25 mouse cellular contexts compared by ENCODE assay signal in the genomic region with DNA sequence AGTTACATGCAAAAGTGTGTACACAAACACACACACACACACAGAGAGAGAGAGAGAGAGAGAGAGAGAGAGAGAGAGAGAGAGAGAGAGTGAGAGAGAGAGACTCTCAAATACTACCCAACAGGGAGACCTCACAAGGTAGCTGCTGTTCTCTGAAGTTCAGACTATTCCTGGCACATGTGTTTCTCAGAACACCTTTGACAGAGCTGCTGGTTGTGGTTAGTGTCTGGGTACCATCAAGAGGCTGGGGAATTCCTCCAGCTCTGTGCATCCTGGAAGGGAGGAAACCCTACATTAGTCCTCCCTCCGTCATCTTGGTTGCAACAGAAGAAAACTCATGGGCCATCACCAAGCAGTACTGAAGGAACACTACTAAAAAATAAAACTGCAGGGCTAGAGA. TPM values are rescaled to one million over a fixed set of nuclear protein-coding genes. Genes with fewer than 3 reads are reported as not detected.
DNase-seq lines count a peak whose midpoint lies in the region; ATAC-seq and TF ChIP-seq lines count a peak whose summit lies in the region.
"Had no signal": no experiment of that assay in that cellular context is flagged by ENCODE, and none has a peak within 500 bp of the region (broad histone marks: within the 10 kb centered on the region; RNA-seq: fewer than 3 reads in every experiment).

No protein-coding gene starts in this region.

- no peak for TF ChIP-seq CTCF in CH12.LX (conservative IDR thresholded peaks at IDR 0.05 in 1 of 2, IDR thresholded peaks at IDR 0.05 in 1 of 2; ENCODE audit: low read depth in 2 of 2, low read length in 2 of 2)

- no peaks in the 10 kb centered on the region for H3K36me3 ChIP-seq in heart, embryonic 12.5 days
- peaks cover 3% of the 10 kb centered on the region; the same call in 1 of the 2 replicates for H3K36me3 ChIP-seq in midbrain, embryonic 10.5 days
- no peaks in the 10 kb centered on the region for H3K36me3 ChIP-seq in midbrain, embryonic 15.5 days (replicated peaks)
- H3K36me3 ChIP-seq in CH12.LX (replicated peaks in 1 of 2; ENCODE audit: control insufficient read depth in 1 of 2, insufficient read depth in 1 of 2, low read length in 1 of 2), result peaks cover 0 to 13% of the 10 kb centered on the region in 2 experiments
- H3K36me3 ChIP-seq: embryonic facial prominence, embryonic 15.5 days; limb, embryonic 12.5 days had no signal

- WGBS in heart, embryonic 12.5 days, result 57% methylated on average over 1 of the region's 1 CpGs
- 97% methylated on average over 1 of the region's 1 CpGs for WGBS in midbrain, embryonic 10.5 days
- 92% methylated on average over 1 of the region's 1 CpGs for WGBS in midbrain, embryonic 15.5 days

- no peak for DNase-seq in heart, adult 8-10 months (ENCODE audit: low spot score)
- no peak for DNase-seq in midbrain, embryonic 10.5 days (ENCODE audit: low spot score)
- peak; percentile 78 for DNase-seq in CD4-positive helper T cell, adult 2 months (ENCODE audit: low read depth, low spot score)
- DNase-seq in CH12.LX (ENCODE audit: extremely low read depth), result peak; percentile 46
- no peak for DNase-seq in yolk sac, embryonic 10.5 days (ENCODE audit: low spot score)
- DNase-seq: adrenal gland, adult 2 months; B cell, adult 2 months; cerebellum, postnatal 10 days; heart, postnatal 4 days; kidney, adult 9 months; kidney, postnatal 36 days; layer of hippocampus, adult 9-11 months; lung, postnatal 4 days; right cerebral cortex, postnatal 14 days had no signal

- TF ChIP-seq EP300 in CH12.LX (IDR thresholded peaks at IDR 0.05; ENCODE audit: low read length), result peak; percentile 58; the same call in 1 of the 2 replicates

- H3K4me3 ChIP-seq in heart, embryonic 12.5 days, result no peak overlapping the region
- no peak overlapping the region for H3K4me3 ChIP-seq in midbrain, embryonic 10.5 days
- H3K4me3 ChIP-seq in midbrain, embryonic 15.5 days, result no peak overlapping the region
- no peak overlapping the region for H3K4me3 ChIP-seq in CH12.LX (replicated peaks in 1 of 3; ENCODE audit: low read depth in 2 of 3, low read length in 2 of 3, poor library complexity in 1 of 3)
- H3K4me3 ChIP-seq: embryonic facial prominence, embryonic 15.5 days; heart, adult 2 months; limb, embryonic 12.5 days; neural tube, embryonic 13.5 days had no signal

- no peak overlapping the region for H3K4me2 ChIP-seq in heart, embryonic 12.5 days
- no peak overlapping the region for H3K4me2 ChIP-seq in midbrain, embryonic 15.5 days
- H3K4me2 ChIP-seq in CH12.LX (ENCODE audit: insufficient read depth, low read depth, poor library complexity, severe bottlenecking), result 0 out of 2 replicates have a peak overlapping the region, but pooled peaks have one; percentile 51
- H3K4me2 ChIP-seq: embryonic facial prominence, embryonic 15.5 days; limb, embryonic 12.5 days; neural tube, embryonic 13.5 days had no signal

- in situ Hi-C loops in CH12.LX (cut with MboI; ENCODE audit: low pct_ligation_motif_present, low pct_unique_long_range_greater_than_20kb, low sequenced_read_pairs), result no loop called here

- H3K4me1 ChIP-seq in heart, embryonic 12.5 days (replicated peaks), result peaks cover 96% of the 10 kb centered on the region
- peaks cover 99% of the 10 kb centered on the region for H3K4me1 ChIP-seq in midbrain, embryonic 10.5 days
- peaks cover 51% of the 10 kb centered on the region for H3K4me1 ChIP-seq in midbrain, embryonic 15.5 days
- peaks cover 24 to 83% of the 10 kb centered on the region in 2 experiments for H3K4me1 ChIP-seq in CH12.LX (ENCODE audit: control insufficient read depth in 1 of 2, insufficient read depth in 2 of 2)

- TF ChIP-seq POLR2A in CH12.LX (IDR thresholded peaks at IDR 0.05; ENCODE audit: low read depth, low read length), result no peak

- ATAC-seq in heart, embryonic 12.5 days (ENCODE audit: insufficient number of reproducible peaks, low FRiP score), result no peak
- ATAC-seq in midbrain, embryonic 15.5 days (replicated peaks), result no peak
- no peak for ATAC-seq in erythroblast, adult 5-6 weeks (replicated peaks; ENCODE audit: low FRiP score, poor library complexity, severe bottlenecking)
- ATAC-seq: forebrain, embryonic 16.5 days had no signal

- no peak overlapping the region for H3K9ac ChIP-seq in heart, embryonic 12.5 days
- H3K9ac ChIP-seq in midbrain, embryonic 15.5 days, result no peak overlapping the region
- no peak overlapping the region for H3K9ac ChIP-seq in CH12.LX (ENCODE audit: insufficient read depth, low read depth)
- H3K9ac ChIP-seq: embryonic facial prominence, embryonic 15.5 days; limb, embryonic 12.5 days; liver, embryonic 14.5 days; neural tube, embryonic 13.5 days had no signal

- H3K79me2 ChIP-seq in CH12.LX (replicated peaks; ENCODE audit: control insufficient read depth, extremely low read depth, insufficient read depth, poor library complexity, severe bottlenecking), result peaks cover 33% of the 10 kb centered on the region

- H3K9me3 ChIP-seq in heart, embryonic 12.5 days (replicated peaks), result no peaks in the 10 kb centered on the region
- H3K9me3 ChIP-seq in midbrain, embryonic 10.5 days (replicated peaks), result no peaks in the 10 kb centered on the region; the same call in 1 of the 2 replicates
- H3K9me3 ChIP-seq in midbrain, embryonic 15.5 days, result no peaks in the 10 kb centered on the region
- H3K9me3 ChIP-seq in CH12.LX (replicated peaks; ENCODE audit: low read length), result peaks cover 8% of the 10 kb centered on the region
- H3K9me3 ChIP-seq: embryonic facial prominence, embryonic 15.5 days; limb, embryonic 12.5 days; neural tube, embryonic 13.5 days had no signal

- peak overlapping the region; percentile 34 for H3K27ac ChIP-seq in heart, embryonic 12.5 days (ENCODE audit: poor library complexity, severe bottlenecking)
- peak overlapping the region; percentile 94 for H3K27ac ChIP-seq in midbrain, embryonic 10.5 days (replicated peaks)
- H3K27ac ChIP-seq in midbrain, embryonic 15.5 days, result no peak overlapping the region
- no peak overlapping the region for H3K27ac ChIP-seq in CH12.LX (ENCODE audit: insufficient read depth, low read depth)
- H3K27ac ChIP-seq: embryonic facial prominence, embryonic 15.5 days; heart, adult 2 months; limb, embryonic 12.5 days; liver, embryonic 14.5 days; neural tube, embryonic 13.5 days; stomach, postnatal 0 days had no signal

- dilution Hi-C loops in CH12.LX (cut with MboI; ENCODE audit: extremely low pct_ligation_motif_present, extremely low pct_unique_long_range_greater_than_20kb, low sequenced_read_pairs), result no loop called here

- no peaks in the 10 kb centered on the region for H3K27me3 ChIP-seq in heart, embryonic 12.5 days (replicated peaks)
- H3K27me3 ChIP-seq in midbrain, embryonic 10.5 days (ENCODE audit: low read depth, poor library complexity, severe bottlenecking), result no peaks in the 10 kb centered on the region
- no peaks in the 10 kb centered on the region for H3K27me3 ChIP-seq in midbrain, embryonic 15.5 days (replicated peaks)
- no peaks in the 10 kb centered on the region for H3K27me3 ChIP-seq in CH12.LX (replicated peaks)
- H3K27me3 ChIP-seq: embryonic facial prominence, embryonic 15.5 days; limb, embryonic 12.5 days; neural tube, embryonic 13.5 days had no signal

- no peak for TF ChIP-seq RAD21 in CH12.LX (IDR thresholded peaks at IDR 0.05; ENCODE audit: low read depth, low read length)

TF ChIP-seq in CH12.LX, 34 proteins besides CTCF, POLR2A, EP300 and RAD21:
- no peak for TF ChIP-seq ZMIZ1 (IDR thresholded peaks at IDR 0.05; ENCODE audit: low read depth, low read length)
- TF ChIP-seq BHLHE40 (IDR thresholded peaks at IDR 0.05; ENCODE audit: low read depth, low read length), result peak; percentile 76
- TF ChIP-seq MYC (IDR thresholded peaks at IDR 0.05; ENCODE audit: low read depth, low read length), result peak; percentile 55; the same call in 1 of the 2 replicates
- peak; percentile 21; the same call in 1 of the 2 replicates for TF ChIP-seq IRF4 (IDR thresholded peaks at IDR 0.05; ENCODE audit: low read depth, low read length)
- peak; percentile 77; the same call in 1 of the 2 replicates for TF ChIP-seq MXI1 (IDR thresholded peaks at IDR 0.05; ENCODE audit: low read depth, low read length)
- TF ChIP-seq ETS1 (conservative IDR thresholded peaks at IDR 0.05; ENCODE audit: low read depth, low read length), result peak; percentile 70
- peak; percentile 60; the same call in 1 of the 2 replicates for TF ChIP-seq MEF2A (IDR thresholded peaks at IDR 0.05; ENCODE audit: borderline replicate concordance, low read depth, low read length)
- TF ChIP-seq CHD2 (IDR thresholded peaks at IDR 0.05; ENCODE audit: low read length), result no peak
- TF ChIP-seq SIN3A (IDR thresholded peaks at IDR 0.05; ENCODE audit: low read length), result 0 out of 2 replicates have a peak, but pooled peaks have one; percentile 19
- no peak for TF ChIP-seq E2F4 (IDR thresholded peaks at IDR 0.05; ENCODE audit: insufficient replicate concordance, low read depth, low read length)
- peak; percentile 45 for TF ChIP-seq TCF12 (IDR thresholded peaks at IDR 0.05; ENCODE audit: low read depth, low read length)

RNA-seq across cellular contexts. Expression of gene Mapkapk2, which starts 16.9 kb away (rescaled TPM):
- 89.1 and 93.0 TPM in 2 replicates for polyA plus RNA-seq in heart, embryonic 12.5 days (2016; fragmentation: Nextera tagmentation; extraction: Ambion mirVana)
- total RNA-seq in heart, adult 8-10 months (2022), result 100 to 1,000 TPM; 303 to 326 (median 315) TPM
- 50.9 and 55.7 TPM in 2 replicates for polyA plus RNA-seq in midbrain, embryonic 10.5 days (2016; fragmentation: Nextera tagmentation; extraction: Ambion mirVana)
- 17.9 and 22.2 TPM in 2 replicates for polyA plus RNA-seq in midbrain, embryonic 15.5 days (2015; fragmentation: Nextera tagmentation; extraction: Ambion mirVana)
- total RNA-seq in CH12.LX (2012; rRNA removed) (54.2 and 55.0 TPM in 2 replicates), CH12.LX (2014; rRNA removed) (58.6 and 62.9 TPM in 2 replicates)
- 63.5 and 68.6 TPM in 2 replicates for polyA plus RNA-seq in CH12.LX (2012; ENCODE audit: insufficient read length, low read depth)
- total RNA-seq in erythroblast, adult 5-6 weeks (2015; ENCODE audit: low replicate concordance), result 38.0 and 49.5 TPM in 2 replicates
- 26.3 and 33.3 TPM in 2 replicates for total RNA-seq in erythroblast, adult 5-6 weeks (2017; ENCODE audit: low replicate concordance)

RNA-seq across cellular contexts. Expression of gene Dyrk3, which starts 57.5 kb away (rescaled TPM):
- 6.5 and 8.8 TPM in 2 replicates for polyA plus RNA-seq in heart, embryonic 12.5 days (2016; fragmentation: Nextera tagmentation; extraction: Ambion mirVana)
- total RNA-seq in heart, adult 8-10 months (2022), result under 1 TPM; 0.25 to 0.71 (median 0.53) TPM
- polyA plus RNA-seq in midbrain, embryonic 10.5 days (2016; fragmentation: Nextera tagmentation; extraction: Ambion mirVana), result 15.4 and 18.1 TPM in 2 replicates
- polyA plus RNA-seq in midbrain, embryonic 15.5 days (2015; fragmentation: Nextera tagmentation; extraction: Ambion mirVana), result 15.5 and 17.8 TPM in 2 replicates
- total RNA-seq in CH12.LX (2012; rRNA removed) (6.4 and 6.7 TPM in 2 replicates), CH12.LX (2014; rRNA removed) (9.8 and 10.1 TPM in 2 replicates)
- polyA plus RNA-seq in CH12.LX (2012; ENCODE audit: insufficient read length, low read depth), result 8.2 and 8.3 TPM in 2 replicates
- 92.8 and 106 TPM in 2 replicates for total RNA-seq in erythroblast, adult 5-6 weeks (2015; ENCODE audit: low replicate concordance)
- total RNA-seq in erythroblast, adult 5-6 weeks (2017; ENCODE audit: low replicate concordance), result 97.3 and 107 TPM in 2 replicates
- total RNA-seq: gastrocnemius, adult 18-20 months had no signal

Comparison
In these comparisons a context has a peak if more than half of its experiments do, and no peak if none do; other contexts are left out.
1. H3K27ac ChIP-seq: peak in heart, embryonic 12.5 days (single experiment) and midbrain, embryonic 10.5 days (single experiment); none in midbrain, embryonic 15.5 days (single experiment) and CH12.LX (single experiment).
2. DNase-seq: peak in CD4-positive helper T cell, adult 2 months (single experiment) and CH12.LX (single experiment); none in heart, adult 8-10 months (single experiment), midbrain, embryonic 10.5 days (single experiment) and yolk sac, embryonic 10.5 days (single experiment).